11 mouse cellular contexts compared by ENCODE assay signal in the genomic region with DNA sequence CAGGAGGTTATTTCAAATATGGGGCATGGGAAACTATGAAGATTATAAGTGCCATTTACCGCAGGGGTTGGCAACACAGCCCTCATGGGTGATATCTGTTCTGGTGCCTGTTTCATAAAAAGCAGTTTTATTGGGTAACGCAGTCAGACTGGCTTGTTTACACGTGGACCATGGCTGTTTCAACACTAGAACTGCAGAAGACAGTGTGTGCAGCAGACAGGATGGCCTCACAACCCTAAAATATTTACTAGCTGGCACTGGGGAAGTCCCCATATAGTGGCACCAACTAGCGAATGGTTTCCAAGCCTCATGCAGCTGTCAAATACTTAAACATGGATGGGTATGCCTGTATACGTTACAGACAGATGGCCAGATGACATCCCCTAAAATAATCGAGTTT.
"Had no signal": no experiment of that assay in that cellular context is flagged by ENCODE, and none has a peak within 500 bp of the region (broad histone marks: within the 10 kb centered on the region; RNA-seq: fewer than 3 reads in every experiment).

No protein-coding gene starts in this region.

- DNase-seq: kidney, adult 2 months; kidney, postnatal 25 days; right cerebral cortex, adult 18-20 months; right cerebral cortex, postnatal 25 days; thymus, adult 18-20 months; thymus, postnatal 14 days had no signal

- H3K27ac ChIP-seq: kidney, embryonic 15.5 days; limb, embryonic 12.5 days; midbrain, embryonic 13.5 days; neural tube, embryonic 15.5 days had no signal

- H3K27me3 ChIP-seq: kidney, embryonic 15.5 days; limb, embryonic 12.5 days; midbrain, embryonic 13.5 days; neural tube, embryonic 15.5 days had no signal

- H3K4me3 ChIP-seq: kidney, embryonic 15.5 days; limb, embryonic 12.5 days; midbrain, embryonic 13.5 days; neural tube, embryonic 15.5 days had no signal

- H3K9ac ChIP-seq: kidney, embryonic 15.5 days; limb, embryonic 12.5 days; midbrain, embryonic 13.5 days; neural tube, embryonic 15.5 days had no signal

- H3K36me3 ChIP-seq: kidney, embryonic 15.5 days; limb, embryonic 12.5 days; midbrain, embryonic 13.5 days; neural tube, embryonic 15.5 days had no signal

- ATAC-seq: intestine, embryonic 16.5 days; midbrain, embryonic 13.5 days had no signal
